Mouse (Mus musculus): ENCODE measurements around the gene Glra3. TPM values are rescaled to one million over a fixed set of nuclear protein-coding genes. Genes with fewer than 3 reads are reported as not detected.

Gene Glra3
- not detected for polyA plus RNA-seq (2014; fragmentation: Illumina TruSeq; extraction: RNeasy Lipid Tissue Mini Kit (QIAGEN cat#74804); ENCODE audit: low read depth, low replicate concordance)

DNA sequence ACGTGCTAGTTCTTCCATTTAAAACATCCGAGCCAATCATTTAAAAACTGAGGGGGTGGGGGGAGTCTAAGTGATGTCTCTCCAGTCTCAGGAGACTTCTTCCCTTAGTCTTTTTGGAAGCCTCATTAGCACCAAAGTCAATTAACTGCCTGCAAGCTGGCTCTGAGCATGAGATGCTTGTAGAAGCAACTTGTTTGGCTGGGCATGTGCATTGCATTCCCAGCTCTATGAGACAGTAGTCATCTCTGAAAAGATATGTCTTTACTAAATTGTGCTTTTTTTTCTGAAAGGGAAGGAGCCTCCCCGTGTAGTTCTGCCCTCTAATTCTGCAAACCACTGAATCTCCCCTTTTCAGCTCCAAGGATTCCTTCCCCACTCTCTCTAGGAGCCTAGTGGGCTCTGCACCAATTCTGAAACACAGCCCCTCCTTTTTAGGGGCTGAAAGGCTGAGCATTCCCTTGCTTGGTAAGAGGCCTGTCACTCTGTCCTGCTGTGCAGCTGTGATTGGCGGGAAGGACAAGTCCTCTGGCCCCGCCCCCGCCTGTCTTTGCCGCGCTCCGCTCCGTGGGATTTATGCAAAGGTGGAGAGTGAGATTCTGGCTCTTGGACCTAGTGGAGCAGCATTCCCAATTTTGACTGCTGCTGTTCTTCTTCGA lies at the start of gene Glra3:
Gene Glra3 (plus strand): TSS at position 591 of the 656 bp plus-strand sequence.

DNA sequence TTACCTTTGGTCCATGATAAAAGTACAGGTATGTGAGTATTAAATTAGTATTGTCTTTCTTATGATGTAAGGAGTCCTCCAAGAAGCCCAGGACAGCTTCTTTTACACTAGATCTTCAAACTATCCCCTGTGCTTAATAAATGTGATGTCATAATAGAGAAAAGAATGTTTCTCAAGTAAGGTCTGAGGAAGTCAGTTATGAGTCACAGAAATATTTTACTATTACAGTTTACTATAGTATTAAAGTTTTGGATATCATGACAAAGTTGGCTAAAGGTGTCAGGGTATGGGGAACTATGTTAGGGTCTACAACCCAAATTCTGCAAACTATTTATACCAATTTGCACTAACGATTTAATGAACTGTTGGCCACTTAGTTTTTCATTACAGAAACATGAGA lies 33.4 kb upstream of the Glra3 start, which contains the start of gene Adam29:
Gene Adam29 (minus strand): TSS at position 101 of the 400 bp plus-strand sequence.

Other genes starting within 250 kb of the Glra3 start
- gene Adam29, start 33.5 kb upstream of the Glra3 start, polyA plus RNA-seq (2014; fragmentation: Illumina TruSeq; extraction: RNeasy Lipid Tissue Mini Kit (QIAGEN cat#74804); ENCODE audit: low read depth, low replicate concordance), result not detected

Measured in kidney, adult 10 weeks (tissue).